Mouse (Mus musculus) naive thymus-derived CD4-positive, alpha-beta T cell, adult 2 months (primary cell): ENCODE measurements around the gene Nobox.

Experiments used
- DNase-seq: peaks from one replicate; pipeline ENCODE4 v3.0.0-alpha.2; 2011; ENCODE audit warnings: low read depth

The Nobox gene

GRCm38 (mm10) chr6:43309454-43309853, at the start of gene Nobox:
Gene Nobox (minus strand): TSS chr6:43309554.
- no peak for DNase-seq

GRCm38 (mm10) chr6:43354562-43355241, 45.3 kb upstream of the Nobox start:
- no peak for DNase-seq

GRCm38 (mm10) chr6:43353446-43353845, 44.1 kb upstream of the Nobox start:
- no peak for DNase-seq

- no peak for DNase-seq
These were observed 39.7 kb upstream of the Nobox start for GRCm38 (mm10) chr6:43349083-43349482.

GRCm38 (mm10) chr6:43347637-43348036, 38.3 kb upstream of the Nobox start:
- no peak for DNase-seq

- no peak for DNase-seq
These were observed 33.7 kb upstream of the Nobox start for GRCm38 (mm10) chr6:43343006-43343405.

GRCm38 (mm10) chr6:43342386-43342785, 33.0 kb upstream of the Nobox start:
- DNase-seq: no peak

GRCm38 (mm10) chr6:43338804-43339203, 29.4 kb upstream of the Nobox start:
- no peak for DNase-seq

GRCm38 (mm10) chr6:43337491-43337961, 28.2 kb upstream of the Nobox start:
- no peak for DNase-seq

- DNase-seq: peak; percentile 15
These were observed 26.4 kb upstream of the Nobox start for GRCm38 (mm10) chr6:43335619-43336234.

- DNase-seq: no peak
These were observed 24.1 kb upstream of the Nobox start for GRCm38 (mm10) chr6:43333479-43333878.

GRCm38 (mm10) chr6:43312961-43313656, 3.8 kb upstream of the Nobox start:
- no peak for DNase-seq

- DNase-seq: no peak
These were observed 3.2 kb upstream of the Nobox start for GRCm38 (mm10) chr6:43312546-43312945.

GRCm38 (mm10) chr6:43310071-43310470, 717 bp upstream of the Nobox start:
- no peak for DNase-seq

- no peak for DNase-seq
These were observed 11.9 kb downstream of the Nobox start for GRCm38 (mm10) chr6:43297508-43297850.

GRCm38 (mm10) chr6:43296798-43297507, 12.4 kb downstream of the Nobox start:
- DNase-seq: peak; percentile 2

GRCm38 (mm10) chr6:43295908-43296307, 13.4 kb downstream of the Nobox start:
- no peak for DNase-seq

GRCm38 (mm10) chr6:43293175-43293574, 16.2 kb downstream of the Nobox start:
- DNase-seq: no peak

GRCm38 (mm10) chr6:43292471-43293076, 16.8 kb downstream of the Nobox start:
- no peak for DNase-seq

GRCm38 (mm10) chr6:43292041-43292440, 17.3 kb downstream of the Nobox start:
- no peak for DNase-seq

GRCm38 (mm10) chr6:43280481-43280880, 28.9 kb downstream of the Nobox start:
- DNase-seq: no peak

GRCm38 (mm10) chr6:43278247-43278646, 31.1 kb downstream of the Nobox start:
- DNase-seq: peak; percentile 8
